Mouse (Mus musculus) 3134 (cell line): Measurements from ENCODE around the gene Tgm4.
A peak's percentile ranks its signal among the peaks of the same experiment; 100 is the strongest.

Experiments
- DNase-seq: peaks from one replicate; pipeline ENCODE4 v3.0.0-alpha.2; 2011; ENCODE audit warnings: low spot score; ENCODE audit not compliant: insufficient read length; ENCODE audit errors: extremely low read depth

Tgm4 gene

GRCm38 (mm10) chr9:123034426-123034825 lies at the start of gene Tgm4:
Gene Tgm4 (plus strand): TSS chr9:123034726.
- DNase-seq, result no peak

DNA sequence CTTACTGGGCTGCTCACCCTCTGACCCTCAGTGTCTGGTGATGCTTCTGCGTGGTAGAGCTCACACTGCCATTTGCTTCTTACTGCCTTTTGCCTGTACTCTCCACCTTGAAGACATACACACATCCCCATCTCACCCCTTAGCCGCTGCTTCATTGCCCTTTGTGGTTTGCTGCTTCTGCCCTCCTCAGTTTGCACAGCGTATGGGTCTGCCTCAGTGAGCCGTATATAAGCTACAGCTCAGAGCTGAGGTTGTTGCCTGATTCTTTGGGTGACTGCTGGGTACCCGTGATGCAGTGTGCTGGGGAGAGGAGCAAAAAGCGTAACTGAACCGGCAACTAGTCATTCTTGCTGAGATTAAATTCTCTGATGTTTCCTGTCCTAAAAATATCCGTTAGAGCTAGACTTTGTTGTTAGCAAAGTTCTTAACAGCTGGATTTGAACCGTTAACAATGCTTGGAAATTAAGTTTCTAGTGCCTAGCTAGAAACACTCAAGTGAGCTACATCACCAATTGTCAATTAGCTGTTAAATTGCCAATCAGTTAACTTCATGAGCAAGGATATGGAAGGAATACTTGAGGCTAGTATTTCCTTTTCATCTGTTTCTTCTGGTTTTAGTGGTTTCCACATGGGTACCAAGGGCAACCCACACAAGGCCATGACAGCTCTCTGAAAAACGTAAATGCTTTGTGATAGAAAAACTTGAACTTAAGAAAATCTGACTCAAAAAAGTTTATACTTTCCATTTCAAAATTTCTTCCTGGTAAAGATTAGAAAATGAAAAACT lies 35.9 kb upstream of the Tgm4 start:
- DNase-seq, result no peak

GRCm38 (mm10) chr9:122999193-122999586 lies 35.3 kb upstream of the Tgm4 start:
- DNase-seq, result no peak

GRCm38 (mm10) chr9:123004718-123005117 lies 29.8 kb upstream of the Tgm4 start:
- DNase-seq, result no peak

- DNase-seq, result no peak
Measured at GRCm38 (mm10) chr9:123006071-123006470, 28.5 kb upstream of the Tgm4 start.

DNA sequence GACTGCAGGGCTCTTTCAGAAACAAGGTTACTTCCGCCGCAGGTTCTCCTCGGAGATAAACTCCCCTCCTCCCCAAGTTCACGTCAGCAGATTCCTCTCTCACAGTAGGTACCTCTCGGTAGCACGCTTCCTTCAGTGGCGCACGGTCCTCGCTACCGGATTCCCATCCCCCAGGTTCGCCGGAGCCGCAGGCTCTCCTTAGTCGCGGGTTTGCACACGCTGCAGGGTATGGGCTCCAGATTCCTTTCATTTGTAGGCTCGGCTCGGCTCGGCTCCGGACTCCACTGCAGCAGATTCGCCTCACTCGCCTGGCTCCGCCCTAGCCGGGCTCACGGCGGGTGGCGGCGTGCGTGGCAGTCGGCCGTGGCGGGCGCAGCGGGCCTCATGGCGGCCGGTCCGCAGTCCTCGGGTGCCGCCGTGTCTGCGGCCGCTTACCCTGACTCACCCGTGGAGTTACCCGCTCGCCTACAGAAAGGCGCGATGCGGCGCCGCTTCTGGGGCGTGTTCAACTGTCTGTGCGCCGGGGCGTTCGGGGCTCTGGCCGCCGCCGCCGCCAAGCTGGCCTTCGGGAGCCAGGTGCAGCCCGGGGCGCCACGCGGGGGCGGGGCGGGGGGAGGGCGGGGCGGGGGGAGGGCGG lies 13.4 kb upstream of the Tgm4 start, which contains the start of gene Tmem42:
Tmem42 (plus strand) TSS at position 332 of the 637 bp plus-strand sequence.
- DNase-seq, result peak; percentile 93

GRCm38 (mm10) chr9:123021636-123022379 lies 12.7 kb upstream of the Tgm4 start:
- DNase-seq, result no peak

DNA sequence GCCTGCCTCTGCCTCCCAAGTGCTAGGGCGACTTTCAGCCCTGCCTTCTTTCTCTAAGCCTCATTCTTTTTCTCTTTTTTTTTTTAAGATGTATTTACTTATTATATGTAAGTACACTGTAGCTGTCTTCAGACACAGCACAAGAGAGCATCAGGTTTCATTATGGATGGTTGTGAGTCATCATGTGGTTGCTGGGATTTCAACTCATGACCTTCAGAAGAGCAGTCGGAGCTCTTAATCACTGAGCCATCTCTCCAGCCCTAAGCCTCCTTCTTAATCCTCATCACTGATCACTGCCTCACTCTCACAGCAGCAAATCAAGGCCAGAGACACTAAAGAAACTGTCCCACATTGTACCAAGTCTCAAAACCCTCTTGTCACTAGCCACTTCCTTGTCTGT lies 10.3 kb upstream of the Tgm4 start:
- peak; percentile 54 for DNase-seq

DNA sequence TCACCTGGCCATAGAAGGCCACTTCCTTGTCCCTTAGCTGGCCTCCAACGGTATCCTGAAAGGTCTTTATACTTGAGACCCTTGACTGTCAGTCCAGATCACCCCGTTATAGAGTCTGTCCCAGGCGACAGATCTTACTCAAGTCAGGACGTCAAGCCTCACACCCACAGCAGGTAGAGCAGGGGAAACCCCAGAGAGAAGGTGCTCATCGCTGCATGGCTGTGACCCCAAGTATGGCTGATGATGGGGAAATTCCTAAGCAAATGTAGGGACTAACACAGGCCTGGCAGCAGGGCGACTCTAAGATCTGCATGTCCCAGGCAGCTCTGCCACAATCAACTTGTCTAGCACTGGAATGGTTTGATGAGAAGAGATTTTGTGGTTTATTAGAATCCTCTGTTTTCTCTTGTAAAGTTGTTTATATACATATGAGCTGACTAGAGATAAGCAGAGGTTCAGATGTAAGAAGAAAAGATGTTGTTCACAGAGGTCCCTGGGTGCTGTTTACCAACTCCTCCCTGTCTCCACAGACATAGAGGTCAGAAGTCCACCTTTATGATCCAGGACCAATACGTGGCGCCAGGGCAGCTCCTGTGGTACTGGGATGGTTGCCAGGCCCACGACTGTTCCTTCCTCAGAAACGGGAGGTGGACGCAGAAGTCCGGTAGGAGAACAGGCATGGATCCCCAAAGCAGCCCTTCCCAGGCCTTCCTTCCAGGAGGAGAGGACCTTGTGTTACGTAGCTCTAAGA lies 2.9 kb upstream of the Tgm4 start:
- DNase-seq, result no peak

DNA sequence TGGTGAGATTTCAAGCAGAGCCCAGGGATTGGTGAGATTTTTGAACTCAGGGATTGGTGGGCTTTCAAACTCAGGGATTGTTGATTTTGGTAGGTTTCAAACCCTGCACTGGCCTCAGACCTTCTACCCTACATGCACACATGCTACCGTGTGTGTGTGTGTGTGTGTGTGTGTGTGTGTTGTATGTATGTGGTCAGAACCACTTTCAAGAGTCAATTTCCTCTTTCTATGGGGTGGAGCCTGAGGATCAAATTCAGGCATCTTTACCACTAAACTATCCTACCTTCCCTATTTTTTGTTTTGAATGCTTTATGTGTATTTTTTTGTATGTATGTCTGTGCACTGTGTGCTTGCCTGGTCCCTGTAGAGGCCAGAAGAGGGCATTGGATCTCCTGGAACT lies 13.1 kb downstream of the Tgm4 start:
- DNase-seq, result no peak

GRCm38 (mm10) chr9:123058724-123059292 lies 24.3 kb downstream of the Tgm4 start:
- DNase-seq, result no peak

- DNase-seq, result no peak
Measured at GRCm38 (mm10) chr9:123060172-123060571, 25.6 kb downstream of the Tgm4 start.

GRCm38 (mm10) chr9:123079149-123079548 lies 44.6 kb downstream of the Tgm4 start:
- DNase-seq, result no peak

- DNase-seq, result no peak
Measured at GRCm38 (mm10) chr9:123080355-123080754, 45.8 kb downstream of the Tgm4 start.

GRCm38 (mm10) chr9:123080796-123081195 lies 46.3 kb downstream of the Tgm4 start:
- no peak for DNase-seq

DNA sequence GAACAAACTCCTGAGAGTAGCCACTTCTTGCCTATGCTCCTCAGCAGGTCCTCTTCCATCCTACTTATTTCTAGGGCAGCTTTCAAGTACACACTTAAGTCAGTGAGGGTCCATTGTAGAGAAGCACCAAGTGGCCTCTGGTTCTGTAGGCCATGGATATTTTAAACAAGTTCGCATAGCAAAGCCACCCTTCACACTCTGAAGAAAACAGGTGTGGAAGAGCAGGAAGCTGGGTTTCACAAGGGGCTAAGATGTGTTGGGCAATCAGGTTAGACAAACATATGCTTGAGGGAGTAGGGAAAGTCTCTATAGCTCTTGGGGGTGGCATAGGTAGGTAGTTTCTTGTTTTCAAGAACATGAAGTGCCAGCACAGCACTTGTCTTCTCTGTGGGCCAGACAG lies 50.8 kb downstream of the Tgm4 start:
- DNase-seq, result no peak

DNA sequence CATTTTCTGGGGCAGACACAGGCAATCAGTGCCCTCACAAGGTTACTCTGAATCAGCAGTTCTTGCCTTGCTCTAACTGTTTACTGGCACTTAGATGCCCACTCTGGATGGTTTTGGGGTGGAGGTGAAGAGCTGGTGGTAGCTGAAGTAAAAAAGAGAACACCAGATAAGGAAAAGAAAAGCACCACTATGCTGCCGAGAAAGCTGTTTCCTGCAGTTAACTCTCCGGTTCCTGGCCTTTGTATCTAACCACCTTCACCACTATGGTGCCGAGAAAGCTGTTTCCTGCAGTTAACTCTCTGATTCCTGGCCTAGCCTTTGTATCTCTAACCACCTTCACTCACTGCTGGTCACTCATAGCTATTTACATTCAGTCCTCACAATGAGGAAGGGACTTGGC lies 53.0 kb downstream of the Tgm4 start:
- no peak for DNase-seq

DNA sequence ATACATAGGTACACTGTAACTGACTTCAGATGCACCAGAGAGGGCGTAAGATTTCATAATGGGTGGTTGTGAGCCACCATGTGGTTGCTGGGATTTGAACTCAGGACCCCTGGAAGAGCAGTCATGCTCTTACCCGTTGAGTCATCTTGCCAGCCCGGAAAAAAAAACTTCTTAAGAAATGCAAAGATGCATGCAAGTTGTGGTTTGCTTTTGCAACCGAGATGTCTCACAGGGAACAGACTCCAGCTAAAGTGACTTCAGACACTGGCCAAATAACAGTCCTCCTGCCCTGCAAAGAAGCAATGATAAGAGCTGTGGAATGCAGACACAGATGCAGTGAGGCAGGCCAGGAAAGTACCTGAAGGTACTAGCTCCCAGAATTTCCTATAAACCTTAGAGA lies 56.3 kb downstream of the Tgm4 start:
- DNase-seq, result no peak

GRCm38 (mm10) chr9:123099631-123100455 lies 65.3 kb downstream of the Tgm4 start:
- no peak for DNase-seq

GRCm38 (mm10) chr9:123103425-123103824 lies 68.9 kb downstream of the Tgm4 start:
- DNase-seq, result no peak
